Mouse (Mus musculus) hindbrain, embryonic 12.5 days (tissue): Measurements from ENCODE around the gene Hcrtr2. TPM values are rescaled to one million over a fixed set of nuclear protein-coding genes. Genes with fewer than 3 reads are reported as not detected.

Experiments used
- ATAC-seq: fragments of 200-750 bp; cut with Nextera tagmentation; 2 replicates; pipeline ENCODE4 v1.8.0; 2017; ENCODE audit warnings: moderate TSS enrichment; ENCODE audit not compliant: low FRiP score
- H3K27ac ChIP-seq: fragments of 300-500 bp; sonication (generic); 2 replicates; pipeline ENCODE4 v1.5.1; 2016; ENCODE audit warnings: mild to moderate bottlenecking
- H3K27me3 ChIP-seq: fragments of 300-500 bp; sonication (generic); 2 replicates; pipeline ENCODE4 v1.6.1; 2016; ENCODE audit warnings: mild to moderate bottlenecking
- H3K36me3 ChIP-seq: fragments of 300-500 bp; sonication (generic); 2 replicates; pipeline ENCODE4 v1.6.1; 2016; ENCODE audit warnings: mild to moderate bottlenecking
- H3K4me1 ChIP-seq: fragments of 300-500 bp; sonication (generic); 2 replicates; pipeline ENCODE4 v1.6.1; 2016
- H3K4me2 ChIP-seq: fragments of 300-500 bp; sonication (generic); replicated peaks from 2 replicates; pipeline ENCODE4 v1.6.1; 2016; ENCODE audit warnings: mild to moderate bottlenecking
- H3K4me3 ChIP-seq: fragments of 300-500 bp; sonication (generic); 2 replicates; pipeline ENCODE4 v1.5.1; 2016; ENCODE audit warnings: mild to moderate bottlenecking
- H3K9ac ChIP-seq: fragments of 300-500 bp; sonication (generic); 2 replicates; pipeline ENCODE4 v1.6.1; 2016; ENCODE audit warnings: mild to moderate bottlenecking, moderate library complexity
- H3K9me3 ChIP-seq: fragments of 300-500 bp; sonication (generic); replicated peaks from 2 replicates; pipeline ENCODE4 v1.6.1; 2016; ENCODE audit warnings: mild to moderate bottlenecking
- WGBS: fragments of 180-500 bp; shearing (Covaris S2); methylation state at CpG from one replicate; pipeline ENCODE4 v1.1.7; 2016; 5-methylcytosine and 5-hydroxymethylcytosine counted together
- polyA plus RNA-seq: library from polyadenylated mRNA; unstranded; fragments of >200 nt; fragmentation: Nextera tagmentation; extraction: Ambion mirVana; gene quantifications from 2 replicates; pipeline ENCODE4 v1.2.1, GENCODE M21; 2016

The Hcrtr2 gene
- polyA plus RNA-seq, 1 experiment from 2014 or later, result 2.6 TPM

GRCm38 (mm10) chr9:76217178-76217975 is 106.3 kb downstream of the Hcrtr2 start:
- H3K9ac ChIP-seq, result no peak overlapping the region
- H3K4me1 ChIP-seq, result no peaks in the 10 kb centered on the region
- H3K4me3 ChIP-seq, result no peak overlapping the region
- no peaks in the 10 kb centered on the region for H3K36me3 ChIP-seq
- H3K4me2 ChIP-seq, result no peak overlapping the region
- no peak overlapping the region for H3K27ac ChIP-seq
- 75% methylated on average over 4 of the region's 4 CpGs for WGBS
- H3K9me3 ChIP-seq, result no peaks in the 10 kb centered on the region
- ATAC-seq, result no peak
- no peaks in the 10 kb centered on the region for H3K27me3 ChIP-seq

- Histone ChIP-seq H3K9ac (no peak overlapping the region), H3K36me3 (no peaks in the 10 kb centered on the region), H3K9me3 (no peaks in the 10 kb centered on the region), H3K4me3 (no peak overlapping the region), H3K4me2 (no peak overlapping the region), H3K27ac (no peak overlapping the region), H3K27me3 (no peaks in the 10 kb centered on the region), H3K4me1 (no peaks in the 10 kb centered on the region)
- ATAC-seq, result no peak
- WGBS, result 84% methylated on average over 4 of the region's 4 CpGs
These were observed 109.0 kb downstream of the Hcrtr2 start for GRCm38 (mm10) chr9:76214678-76215077.

- no peaks in the 10 kb centered on the region for H3K27me3 ChIP-seq
- no peak within 1 kb of the TSS for H3K4me3 ChIP-seq
- no peaks in the 10 kb centered on the region for H3K36me3 ChIP-seq
- no peak within 1 kb of the TSS for H3K4me2 ChIP-seq
- H3K9me3 ChIP-seq, result no peaks in the 10 kb centered on the region
- no peak within 1 kb of the TSS for H3K9ac ChIP-seq
- H3K4me1 ChIP-seq, result no peaks in the 10 kb centered on the region
- ATAC-seq, result no peak
- H3K27ac ChIP-seq, result no peak within 1 kb of the TSS
- WGBS, result 85% methylated on average over 2 of the region's 2 CpGs
These were observed 110.1 kb downstream of the Hcrtr2 start, which contains the start of gene Gfral for GRCm38 (mm10) chr9:76213557-76213956. TSS of gene Gfral (minus strand) at chr9:76213657.

GRCm38 (mm10) chr9:76196917-76197316 is 126.7 kb downstream of the Hcrtr2 start:
- no peak overlapping the region for H3K4me3 ChIP-seq
- no peak overlapping the region for H3K4me2 ChIP-seq
- 78% methylated on average over 4 of the region's 4 CpGs for WGBS
- no peaks in the 10 kb centered on the region for H3K4me1 ChIP-seq
- H3K36me3 ChIP-seq, result no peaks in the 10 kb centered on the region
- H3K9me3 ChIP-seq, result no peaks in the 10 kb centered on the region
- H3K27ac ChIP-seq, result no peak overlapping the region
- no peaks in the 10 kb centered on the region for H3K27me3 ChIP-seq
- H3K9ac ChIP-seq, result no peak overlapping the region
- ATAC-seq, result no peak

- Histone ChIP-seq H3K4me3 (no peak overlapping the region), H3K27ac (no peak overlapping the region), H3K9me3 (0 out of 2 replicates have a peak, but pooled peaks cover 8% of the 10 kb centered on the region), H3K36me3 (no peaks in the 10 kb centered on the region), H3K27me3 (no peaks in the 10 kb centered on the region), H3K9ac (no peak overlapping the region), H3K4me2 (no peak overlapping the region), H3K4me1 (no peaks in the 10 kb centered on the region)
- no peak for ATAC-seq
These were observed 144.4 kb downstream of the Hcrtr2 start for GRCm38 (mm10) chr9:76179221-76179620.

Other genes starting within 250 kb of the Hcrtr2 start
- not detected in 2 replicates for gene Gfral, start 110.2 kb downstream of the Hcrtr2 start, polyA plus RNA-seq
- gene Fam83b, start 243.3 kb upstream of the Hcrtr2 start, polyA plus RNA-seq, result 0.34 and 0.40 TPM in 2 replicates